Mouse (Mus musculus) CH12.LX (cell line): ENCODE results near the gene Kcnip4.

ENCODE experiments used
- CTCF ChIP-seq, 2 experiments: IDR thresholded peaks in 1 of 2; conservative IDR thresholded peaks in 1 of 2; 2 replicates each; pipeline ENCODE4 v1.5.1; 2011 to 2012; ENCODE audit warnings: low read depth in 2 of 2, low read length in 2 of 2, improper control_type of control experiment in 1 of 2, inconsistent platforms in 1 of 2, mild to moderate bottlenecking in 1 of 2, moderate library complexity in 1 of 2
- E2F4 ChIP-seq: IDR thresholded peaks from 2 replicates; pipeline ENCODE4 v1.6.1; 2011; ENCODE audit warnings: low read depth, low read length, improper control_type of control experiment; ENCODE audit not compliant: insufficient replicate concordance
- EP300 ChIP-seq: IDR thresholded peaks from 2 replicates; pipeline ENCODE4 v1.6.1; 2011; ENCODE audit warnings: low read length, improper control_type of control experiment
- GABPA ChIP-seq: IDR thresholded peaks from 2 replicates; pipeline ENCODE4 v1.6.1; 2012; ENCODE audit warnings: low read depth, low read length, improper control_type of control experiment, inconsistent platforms; ENCODE audit not compliant: insufficient replicate concordance
- KAT2A ChIP-seq: IDR thresholded peaks from 2 replicates; pipeline ENCODE4 v1.6.1; 2012; ENCODE audit warnings: low read length, improper control_type of control experiment, inconsistent platforms; ENCODE audit not compliant: insufficient replicate concordance
- NELFE ChIP-seq: IDR thresholded peaks from 2 replicates; pipeline ENCODE4 v1.6.1; 2011; ENCODE audit warnings: low read depth, low read length, improper control_type of control experiment
- POLR2A ChIP-seq: IDR thresholded peaks from 2 replicates; pipeline ENCODE4 v1.6.1; 2011; ENCODE audit warnings: low read depth, mild to moderate bottlenecking, improper control_type of control experiment, low read length
- POLR2AphosphoS2 ChIP-seq: IDR thresholded peaks from 2 replicates; pipeline ENCODE4 v1.6.1; 2011; ENCODE audit warnings: low read depth, low read length, improper control_type of control experiment
- USF1 ChIP-seq: IDR thresholded peaks from 2 replicates; pipeline ENCODE4 v1.6.1; 2014; ENCODE audit warnings: low read depth, mild to moderate bottlenecking, inconsistent platforms, low read length, improper control_type of control experiment
- ZMIZ1 ChIP-seq: IDR thresholded peaks from 2 replicates; pipeline ENCODE4 v1.6.1; 2012; ENCODE audit warnings: low read depth, mild to moderate bottlenecking, inconsistent platforms, low read length, improper control_type of control experiment
- ZNF384 ChIP-seq: IDR thresholded peaks from 2 replicates; pipeline ENCODE4 v1.6.1; 2012; ENCODE audit warnings: low read depth, low read length, improper control_type of control experiment, inconsistent platforms

DNA sequence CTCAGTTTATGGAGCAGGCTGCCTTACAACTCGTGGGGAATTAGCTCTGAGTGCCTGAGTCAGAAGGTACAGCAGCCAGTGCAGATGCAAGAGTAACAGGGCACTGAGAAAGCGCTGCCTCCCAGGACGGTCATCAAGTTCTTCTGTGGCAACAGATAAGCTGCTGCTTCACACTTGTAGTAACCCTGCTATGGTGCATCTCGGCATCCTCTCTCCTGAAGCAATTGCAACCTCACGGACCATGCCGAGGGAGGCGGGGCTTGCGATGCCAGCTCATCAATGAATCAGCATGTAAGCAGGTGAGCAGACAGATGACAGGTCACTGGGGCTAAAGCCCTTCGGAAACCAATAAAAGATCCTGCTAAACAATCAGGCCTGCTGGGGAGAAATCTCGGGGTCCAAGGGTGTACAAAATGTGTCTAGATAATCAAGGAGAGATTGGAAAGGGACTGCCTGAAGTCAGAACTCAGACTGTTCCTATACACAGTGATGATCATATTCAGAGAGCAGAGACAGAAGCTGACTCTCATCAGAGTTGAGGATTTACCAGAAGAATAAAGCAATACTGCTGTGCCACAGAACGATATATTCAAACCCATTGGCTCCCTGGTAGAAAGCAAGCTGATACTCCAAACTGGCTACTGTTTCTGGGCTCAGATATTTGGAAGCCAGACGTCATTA is 239.1 kb downstream of the Kcnip4 start:
- TF ChIP-seq CTCF (conservative IDR thresholded peaks at IDR 0.05 in 1 of 2, IDR thresholded peaks at IDR 0.05 in 1 of 2; ENCODE audit: low read depth in 2 of 2, low read length in 2 of 2), result no peak
- no peak for TF ChIP-seq ZMIZ1
- no peak for TF ChIP-seq ZNF384
- TF ChIP-seq GABPA, result no peak
- no peak for TF ChIP-seq E2F4
- TF ChIP-seq POLR2AphosphoS2, result no peak
- TF ChIP-seq USF1, result no peak
- no peak for TF ChIP-seq KAT2A
- no peak for TF ChIP-seq EP300
- no peak for TF ChIP-seq POLR2A
- no peak for TF ChIP-seq NELFE
